Mouse (Mus musculus): ENCODE data around the gene Hpn. TPM values are rescaled to one million over a fixed set of nuclear protein-coding genes. Genes with fewer than 3 reads are reported as not detected.

Hpn gene
- polyA plus RNA-seq, 1 experiment from 2014 or later, result 21.2 TPM

DNA sequence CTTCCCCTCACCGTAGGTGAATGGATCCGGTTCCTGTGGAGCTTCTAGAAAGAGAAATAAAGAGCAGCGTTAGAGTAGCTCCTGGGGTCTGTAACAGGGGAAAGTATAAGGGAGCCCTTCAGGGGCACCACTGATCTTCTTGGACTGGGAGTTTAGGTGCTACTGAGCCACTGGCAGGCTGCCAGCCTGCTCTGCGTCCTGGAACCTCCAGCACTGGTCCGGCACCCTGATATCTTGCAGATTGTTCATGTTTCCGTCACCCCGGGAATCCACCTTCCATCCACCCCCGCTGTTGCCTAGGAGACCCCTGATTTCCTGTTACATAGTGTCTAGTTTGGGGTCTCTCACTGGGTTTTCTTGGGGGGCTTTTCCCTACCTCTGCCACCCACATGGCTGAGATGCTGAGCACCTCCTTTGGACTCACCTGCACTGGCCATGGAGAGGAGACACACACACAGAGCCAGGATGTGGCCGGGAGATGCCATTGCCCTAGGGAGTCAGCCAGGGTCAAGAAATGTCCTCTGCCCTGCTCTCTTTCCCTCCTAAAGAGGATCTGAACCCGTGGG is 61.1 kb downstream of the Hpn start:
- H3K27me3 ChIP-seq (replicated peaks; ENCODE audit: control insufficient read depth, insufficient read depth, low read length), result peaks cover 47% of the 10 kb centered on the region

DNA sequence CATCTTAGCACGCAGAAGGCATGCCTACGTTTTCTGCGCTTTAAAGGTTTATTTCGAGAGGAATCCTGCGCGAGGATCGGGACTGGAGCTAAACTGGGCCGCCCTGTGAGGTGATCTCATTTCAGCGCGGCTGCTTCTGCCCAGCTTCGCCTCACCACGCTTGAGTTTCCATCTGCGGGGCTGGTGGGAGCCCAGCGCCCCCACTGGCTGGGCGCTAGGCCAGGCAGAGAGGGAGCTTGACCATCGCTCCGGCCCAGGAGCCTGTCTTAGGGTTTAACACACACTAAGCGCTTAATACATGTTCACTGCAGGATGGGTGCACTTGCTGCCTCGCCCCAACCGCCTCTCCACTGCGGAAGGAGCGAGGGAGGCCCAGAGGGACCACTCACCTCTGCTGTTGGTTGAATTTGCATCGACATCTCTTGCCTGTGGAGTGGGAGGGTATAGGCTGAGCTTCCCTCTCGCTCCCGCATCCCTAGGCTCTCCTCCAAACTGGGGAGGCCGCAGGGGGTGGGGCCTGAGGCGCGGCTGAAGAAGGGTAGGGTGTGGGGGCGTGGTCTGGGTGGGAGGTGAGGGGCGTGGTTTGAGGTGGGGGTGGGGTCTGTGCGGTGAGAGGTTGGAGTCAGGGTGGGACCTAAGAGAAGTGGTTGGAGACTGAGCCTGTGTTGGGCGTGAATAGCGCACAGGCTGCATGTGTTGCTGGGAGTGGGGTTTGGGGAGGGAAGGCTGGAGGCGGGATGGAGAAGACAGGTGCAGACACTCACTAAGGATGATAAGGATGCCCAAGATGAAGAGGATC is 62.3 kb downstream of the Hpn start:
- H3K27ac ChIP-seq (ENCODE audit: low read depth, low read length), result no peak overlapping the region
- no peaks in the 10 kb centered on the region for H3K36me3 ChIP-seq (ENCODE audit: control insufficient read depth, insufficient read depth)
- peaks cover 47% of the 10 kb centered on the region for H3K27me3 ChIP-seq (replicated peaks; ENCODE audit: control insufficient read depth, insufficient read depth, low read length)
- H3K4me1 ChIP-seq (replicated peaks; ENCODE audit: control insufficient read depth, insufficient read depth, low read length), result no peaks in the 10 kb centered on the region
- 7% methylated on average over 34 of the region's 34 CpGs for WGBS
- no peak overlapping the region for H3K9ac ChIP-seq (ENCODE audit: low read depth, low read length)
- peak overlapping the region; percentile 32 for H3K4me2 ChIP-seq (replicated peaks; ENCODE audit: low read depth)
- H3K4me3 ChIP-seq (ENCODE audit: low read depth, low read length), result no peak overlapping the region; the same call in 1 of the 2 replicates
- ATAC-seq, result peak; percentile 19; the same call in 1 of the 2 replicates
- no peaks in the 10 kb centered on the region for H3K9me3 ChIP-seq (ENCODE audit: control insufficient read depth)
- peak; percentile 48 for TF ChIP-seq CTCF (IDR thresholded peaks at IDR 0.05; ENCODE audit: low read depth)

More for the DNA sequence above, 61.1 kb downstream of the Hpn start:
- Histone ChIP-seq H3K4me1 (replicated peaks; ENCODE audit: control insufficient read depth, insufficient read depth, low read length) (no peaks in the 10 kb centered on the region), H3K9ac (ENCODE audit: low read depth, low read length) (no peak overlapping the region), H3K4me3 (ENCODE audit: low read depth, low read length) (peak overlapping the region; percentile 14; the same call in 1 of the 2 replicates), H3K9me3 (ENCODE audit: control insufficient read depth) (no peaks in the 10 kb centered on the region), H3K4me2 (replicated peaks; ENCODE audit: low read depth) (peak overlapping the region; percentile 47; the same call in 1 of the 2 replicates), H3K27ac (ENCODE audit: low read depth, low read length) (no peak overlapping the region), H3K36me3 (ENCODE audit: control insufficient read depth, insufficient read depth) (no peaks in the 10 kb centered on the region)
- ATAC-seq, result no peak
- TF ChIP-seq CTCF (IDR thresholded peaks at IDR 0.05; ENCODE audit: low read depth), result no peak
- 37% methylated on average over 10 of the region's 10 CpGs for WGBS

DNA sequence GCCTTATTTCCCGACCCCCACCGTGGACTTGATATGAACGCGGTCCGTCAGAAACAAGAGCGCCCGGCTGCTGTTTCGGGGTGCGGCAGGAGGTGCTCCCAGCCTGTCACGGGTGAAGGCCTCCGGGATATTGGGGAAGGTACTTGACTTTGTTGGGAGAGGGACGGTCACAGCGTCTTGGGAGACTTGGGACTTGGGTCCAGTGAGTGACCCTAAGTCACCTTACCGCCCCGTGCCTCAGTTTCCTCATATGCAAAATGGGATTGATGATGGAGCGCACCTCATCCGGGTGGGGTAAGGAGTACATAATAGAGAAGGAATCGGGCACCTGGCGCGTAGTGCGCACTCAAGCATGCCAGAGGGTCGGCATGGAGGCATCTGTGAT is 62.8 kb downstream of the Hpn start:
- H3K9me3 ChIP-seq (ENCODE audit: control insufficient read depth), result no peaks in the 10 kb centered on the region
- no peak overlapping the region for H3K27ac ChIP-seq (ENCODE audit: low read depth, low read length)
- no peaks in the 10 kb centered on the region for H3K4me1 ChIP-seq (replicated peaks; ENCODE audit: control insufficient read depth, insufficient read depth, low read length)
- H3K36me3 ChIP-seq (ENCODE audit: control insufficient read depth, insufficient read depth), result no peaks in the 10 kb centered on the region
- H3K4me2 ChIP-seq (replicated peaks; ENCODE audit: low read depth), result peak overlapping the region; percentile 32; the same call in 1 of the 2 replicates
- no peak overlapping the region; the same call in 1 of the 2 replicates for H3K4me3 ChIP-seq (ENCODE audit: low read depth, low read length)
- no peak for TF ChIP-seq CTCF (IDR thresholded peaks at IDR 0.05; ENCODE audit: low read depth)
- H3K9ac ChIP-seq (ENCODE audit: low read depth, low read length), result no peak overlapping the region
- no peak for ATAC-seq
- peaks cover 47% of the 10 kb centered on the region for H3K27me3 ChIP-seq (replicated peaks; ENCODE audit: control insufficient read depth, insufficient read depth, low read length)
- 12% methylated on average over 22 of the region's 22 CpGs for WGBS

DNA sequence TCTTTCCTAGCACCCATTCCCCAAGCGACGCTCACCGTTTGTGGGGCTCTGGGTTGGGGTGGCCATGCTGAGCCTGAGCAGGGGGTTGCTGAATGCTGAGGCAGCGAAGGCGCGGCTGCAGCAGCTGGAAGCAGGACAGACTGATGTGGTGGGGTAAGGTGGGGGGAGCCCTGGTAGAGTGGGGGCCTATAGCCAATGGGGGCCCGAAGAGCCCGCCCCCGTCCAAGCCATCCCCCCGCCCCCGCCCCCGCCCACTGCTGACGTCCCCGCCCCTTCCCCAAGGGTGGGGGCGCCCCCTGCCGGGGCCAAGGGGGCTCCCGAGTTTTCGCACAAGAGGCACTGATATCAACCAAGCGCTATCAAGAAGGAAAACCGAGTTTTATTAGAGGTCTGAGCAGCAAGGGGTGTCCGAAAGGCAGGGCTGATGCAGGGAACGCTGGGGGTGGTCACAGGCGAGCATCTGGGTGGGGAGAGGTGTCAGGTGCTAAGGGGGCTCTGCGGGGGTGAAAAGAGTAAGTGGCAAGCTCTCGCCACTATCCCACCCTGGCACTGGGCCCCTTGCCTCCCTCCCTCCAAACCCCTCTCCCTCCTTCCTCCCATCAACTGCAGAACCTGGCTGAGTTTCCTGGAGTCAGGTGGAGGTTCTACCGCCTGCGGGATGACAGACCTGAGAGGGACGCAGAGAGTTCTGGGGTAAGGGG is 63.6 kb downstream of the Hpn start, which contains the start of gene Fxyd7:
Gene Fxyd7, minus strand, starts transcription at position 147 of the 701 bp plus-strand sequence.
- no peaks in the 10 kb centered on the region for H3K4me1 ChIP-seq (replicated peaks; ENCODE audit: control insufficient read depth, insufficient read depth, low read length)
- ATAC-seq, result no peak
- H3K4me3 ChIP-seq (ENCODE audit: low read depth, low read length), result peak within 1 kb of the TSS; percentile 18

DNA sequence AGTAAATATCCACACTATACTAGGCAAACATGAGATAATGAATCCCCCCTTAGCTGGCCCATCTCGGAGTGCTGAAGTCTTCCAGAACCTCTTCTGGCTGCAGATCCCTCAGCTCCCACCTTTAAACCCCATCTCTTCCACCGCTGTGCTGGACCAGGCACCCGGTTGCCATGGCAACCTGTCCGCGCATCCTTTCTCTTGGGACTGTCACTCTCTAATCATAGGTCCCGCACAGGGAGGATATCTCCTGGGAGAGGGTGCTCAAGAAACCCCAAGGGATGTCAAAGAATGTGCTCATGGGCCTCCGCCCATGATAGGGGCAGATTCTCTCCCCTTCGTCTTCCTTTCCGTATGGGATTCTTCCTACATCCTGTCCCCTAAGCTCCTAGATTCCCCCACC is 64.2 kb downstream of the Hpn start:
- no peaks in the 10 kb centered on the region for H3K9me3 ChIP-seq (ENCODE audit: control insufficient read depth)
- H3K4me1 ChIP-seq (replicated peaks; ENCODE audit: control insufficient read depth, insufficient read depth, low read length), result no peaks in the 10 kb centered on the region
- 0 out of 2 replicates have a peak overlapping the region, but pooled peaks have one; percentile 32 for H3K4me2 ChIP-seq (replicated peaks; ENCODE audit: low read depth)
- 5% methylated on average over 9 of the region's 9 CpGs for WGBS
- H3K27ac ChIP-seq (ENCODE audit: low read depth, low read length), result no peak overlapping the region
- H3K27me3 ChIP-seq (replicated peaks; ENCODE audit: control insufficient read depth, insufficient read depth, low read length), result peaks cover 47% of the 10 kb centered on the region
- ATAC-seq, result no peak
- H3K4me3 ChIP-seq (ENCODE audit: low read depth, low read length), result peak overlapping the region; percentile 18; the same call in 1 of the 2 replicates
- TF ChIP-seq CTCF (IDR thresholded peaks at IDR 0.05; ENCODE audit: low read depth), result no peak
- H3K9ac ChIP-seq (ENCODE audit: low read depth, low read length), result no peak overlapping the region
- H3K36me3 ChIP-seq (ENCODE audit: control insufficient read depth, insufficient read depth), result no peaks in the 10 kb centered on the region

More for the DNA sequence above, 63.6 kb downstream of the Hpn start, which contains the start of gene Fxyd7:
- Histone ChIP-seq H3K9ac (ENCODE audit: low read depth, low read length) (no peak within 1 kb of the TSS), H3K4me2 (replicated peaks; ENCODE audit: low read depth) (peak within 1 kb of the TSS; percentile 32), H3K9me3 (ENCODE audit: control insufficient read depth) (no peaks in the 10 kb centered on the region), H3K36me3 (ENCODE audit: control insufficient read depth, insufficient read depth) (no peaks in the 10 kb centered on the region), H3K27me3 (replicated peaks; ENCODE audit: control insufficient read depth, insufficient read depth, low read length) (peaks cover 47% of the 10 kb centered on the region), H3K27ac (ENCODE audit: low read depth, low read length) (no peak within 1 kb of the TSS)
- WGBS, result 3% methylated on average over 28 of the region's 28 CpGs
- 0 out of 2 replicates have a peak, but pooled peaks have one; percentile 12 for TF ChIP-seq CTCF (IDR thresholded peaks at IDR 0.05; ENCODE audit: low read depth)

DNA sequence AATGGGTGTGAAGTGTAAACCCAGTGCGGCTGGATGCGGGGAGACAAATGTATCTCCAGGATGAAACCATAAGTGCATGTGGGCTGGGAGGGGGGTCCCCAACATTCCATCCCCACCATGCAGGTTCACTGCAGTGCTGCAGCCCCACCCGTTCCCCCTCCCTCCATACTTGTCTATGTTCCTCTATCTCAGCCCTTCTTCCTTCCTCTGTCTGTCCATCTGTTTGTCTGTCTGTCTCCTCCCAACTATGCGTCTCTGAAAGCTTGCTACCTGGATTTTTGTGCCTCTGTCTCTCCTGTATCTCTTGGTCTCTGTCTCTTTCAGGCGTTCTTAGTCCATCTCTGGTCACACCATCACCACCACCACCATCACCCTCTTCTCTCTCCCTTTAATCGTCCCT is 64.6 kb downstream of the Hpn start:
- WGBS, result 13% methylated on average over 6 of the region's 6 CpGs
- Histone ChIP-seq H3K27ac (ENCODE audit: low read depth, low read length) (no peak overlapping the region), H3K9me3 (ENCODE audit: control insufficient read depth) (no peaks in the 10 kb centered on the region), H3K4me3 (ENCODE audit: low read depth, low read length) (0 out of 2 replicates have a peak overlapping the region, but pooled peaks have one; percentile 3), H3K36me3 (ENCODE audit: control insufficient read depth, insufficient read depth) (no peaks in the 10 kb centered on the region), H3K9ac (ENCODE audit: low read depth, low read length) (no peak overlapping the region), H3K4me1 (replicated peaks; ENCODE audit: control insufficient read depth, insufficient read depth, low read length) (no peaks in the 10 kb centered on the region), H3K27me3 (replicated peaks; ENCODE audit: control insufficient read depth, insufficient read depth, low read length) (peaks cover 47% of the 10 kb centered on the region), H3K4me2 (replicated peaks; ENCODE audit: low read depth) (peak overlapping the region; percentile 30; the same call in 1 of the 2 replicates)
- no peak for TF ChIP-seq CTCF (IDR thresholded peaks at IDR 0.05; ENCODE audit: low read depth)
- no peak for ATAC-seq
